Mouse (Mus musculus): Measurements from ENCODE around the gene Mmp24. TPM values are rescaled to one million over a fixed set of nuclear protein-coding genes. Genes with fewer than 3 reads are reported as not detected.

The Mmp24 gene
- polyA plus RNA-seq, 1 experiment from 2014 or later, result 4.9 TPM

GRCm38 (mm10) chr2:155848291-155848690 is 73.1 kb downstream of the Mmp24 start:
- no peak for ATAC-seq (ENCODE audit: low FRiP score, low read depth)
- peaks cover 51% of the 10 kb centered on the region for H3K36me3 ChIP-seq
- no peaks in the 10 kb centered on the region for H3K27me3 ChIP-seq
- 37% methylated on average over 6 of the region's 6 CpGs for WGBS
- H3K4me2 ChIP-seq (replicated peaks), result no peak overlapping the region
- no peaks in the 10 kb centered on the region for H3K9me3 ChIP-seq
- no peak overlapping the region for H3K27ac ChIP-seq (replicated peaks)
- H3K4me3 ChIP-seq, result no peak overlapping the region
- H3K4me1 ChIP-seq, result no peaks in the 10 kb centered on the region
- H3K9ac ChIP-seq (replicated peaks), result no peak overlapping the region

GRCm38 (mm10) chr2:155849464-155849863 is 74.3 kb downstream of the Mmp24 start:
- no peak overlapping the region for H3K4me2 ChIP-seq (replicated peaks)
- WGBS, result 70% methylated on average over 7 of the region's 7 CpGs
- no peak overlapping the region for H3K4me3 ChIP-seq
- H3K9ac ChIP-seq (replicated peaks), result no peak overlapping the region
- ATAC-seq (ENCODE audit: low FRiP score, low read depth), result no peak
- peaks cover 51% of the 10 kb centered on the region for H3K36me3 ChIP-seq
- H3K27ac ChIP-seq (replicated peaks), result no peak overlapping the region
- no peaks in the 10 kb centered on the region for H3K9me3 ChIP-seq
- no peaks in the 10 kb centered on the region for H3K4me1 ChIP-seq
- H3K27me3 ChIP-seq, result no peaks in the 10 kb centered on the region

GRCm38 (mm10) chr2:155850120-155850519 is 75.0 kb downstream of the Mmp24 start:
- ATAC-seq (ENCODE audit: low FRiP score, low read depth), result no peak
- 84% methylated on average over 7 of the region's 7 CpGs for WGBS
- H3K4me3 ChIP-seq, result no peak overlapping the region
- H3K9ac ChIP-seq (replicated peaks), result no peak overlapping the region
- no peaks in the 10 kb centered on the region for H3K9me3 ChIP-seq
- no peak overlapping the region for H3K4me2 ChIP-seq (replicated peaks)
- peaks cover 51% of the 10 kb centered on the region for H3K36me3 ChIP-seq
- no peaks in the 10 kb centered on the region for H3K4me1 ChIP-seq
- no peak overlapping the region for H3K27ac ChIP-seq (replicated peaks)
- no peaks in the 10 kb centered on the region for H3K27me3 ChIP-seq

- 85% methylated on average over 5 of the region's 5 CpGs for WGBS
- ATAC-seq (ENCODE audit: low FRiP score, low read depth), result no peak
- Histone ChIP-seq H3K4me2 (replicated peaks) (no peak overlapping the region), H3K9me3 (no peaks in the 10 kb centered on the region), H3K9ac (replicated peaks) (no peak overlapping the region), H3K4me3 (no peak overlapping the region), H3K4me1 (no peaks in the 10 kb centered on the region), H3K27ac (replicated peaks) (no peak overlapping the region), H3K36me3 (peaks cover 43% of the 10 kb centered on the region), H3K27me3 (no peaks in the 10 kb centered on the region)
These were observed 77.4 kb downstream of the Mmp24 start for GRCm38 (mm10) chr2:155852536-155852935.

- Histone ChIP-seq H3K9me3 (no peaks in the 10 kb centered on the region), H3K4me2 (replicated peaks) (no peak overlapping the region), H3K9ac (replicated peaks) (no peak overlapping the region), H3K4me1 (peaks cover 12% of the 10 kb centered on the region; the same call in 1 of the 2 replicates), H3K4me3 (no peak overlapping the region), H3K36me3 (0 out of 2 replicates have a peak, but pooled peaks cover 23% of the 10 kb centered on the region), H3K27ac (replicated peaks) (no peak overlapping the region), H3K27me3 (no peaks in the 10 kb centered on the region)
- 82% methylated on average over 7 of the region's 7 CpGs for WGBS
- no peak for ATAC-seq (ENCODE audit: low FRiP score, low read depth)
These were observed 85.0 kb downstream of the Mmp24 start for GRCm38 (mm10) chr2:155860102-155860501.

GRCm38 (mm10) chr2:155861581-155861980 is 86.4 kb downstream of the Mmp24 start:
- Histone ChIP-seq H3K27ac (replicated peaks) (no peak overlapping the region), H3K9ac (replicated peaks) (no peak overlapping the region), H3K4me2 (replicated peaks) (no peak overlapping the region), H3K9me3 (no peaks in the 10 kb centered on the region), H3K36me3 (0 out of 2 replicates have a peak, but pooled peaks cover 20% of the 10 kb centered on the region), H3K4me3 (no peak overlapping the region), H3K27me3 (no peaks in the 10 kb centered on the region), H3K4me1 (peaks cover 12% of the 10 kb centered on the region; the same call in 1 of the 2 replicates)
- WGBS, result 91% methylated on average over 6 of the region's 6 CpGs
- no peak for ATAC-seq (ENCODE audit: low FRiP score, low read depth)

GRCm38 (mm10) chr2:155862573-155863300 is 87.6 kb downstream of the Mmp24 start:
- 0 out of 2 replicates have a peak, but pooled peaks cover 9% of the 10 kb centered on the region for H3K36me3 ChIP-seq
- H3K27ac ChIP-seq (replicated peaks), result peak overlapping the region; percentile 60; the same call in 1 of the 2 replicates
- no peak overlapping the region for H3K9ac ChIP-seq (replicated peaks)
- no peak overlapping the region for H3K4me2 ChIP-seq (replicated peaks)
- peaks cover 12% of the 10 kb centered on the region; the same call in 1 of the 2 replicates for H3K4me1 ChIP-seq
- H3K4me3 ChIP-seq, result no peak overlapping the region
- no peaks in the 10 kb centered on the region for H3K9me3 ChIP-seq
- H3K27me3 ChIP-seq, result no peaks in the 10 kb centered on the region
- WGBS, result 63% methylated on average over 13 of the region's 13 CpGs
- ATAC-seq (ENCODE audit: low FRiP score, low read depth), result peak; percentile 87

GRCm38 (mm10) chr2:155863301-155863867 is 88.2 kb downstream of the Mmp24 start:
- H3K9ac ChIP-seq (replicated peaks), result no peak overlapping the region
- H3K36me3 ChIP-seq, result peaks cover 7% of the 10 kb centered on the region; the same call in 1 of the 2 replicates
- WGBS, result 64% methylated on average over 11 of the region's 11 CpGs
- ATAC-seq (ENCODE audit: low FRiP score, low read depth), result peak; percentile 70
- peaks cover 12% of the 10 kb centered on the region; the same call in 1 of the 2 replicates for H3K4me1 ChIP-seq
- peak overlapping the region; percentile 8 for H3K27ac ChIP-seq (replicated peaks)
- no peaks in the 10 kb centered on the region for H3K27me3 ChIP-seq
- H3K4me2 ChIP-seq (replicated peaks), result no peak overlapping the region
- no peaks in the 10 kb centered on the region for H3K9me3 ChIP-seq
- no peak overlapping the region for H3K4me3 ChIP-seq

Other genes starting within 250 kb of the Mmp24 start
- gene Gss, start 182.5 kb upstream of the Mmp24 start, polyA plus RNA-seq (2016; fragmentation: Nextera tagmentation; extraction: Ambion mirVana), result 14.3 and 15.9 TPM in 2 replicates
- 0.45 and 1.1 TPM in 2 replicates for gene Myh7b, start 164.1 kb upstream of the Mmp24 start, polyA plus RNA-seq (2016; fragmentation: Nextera tagmentation; extraction: Ambion mirVana)
- gene Trpc4ap, start 83.0 kb upstream of the Mmp24 start, polyA plus RNA-seq (2016; fragmentation: Nextera tagmentation; extraction: Ambion mirVana), result 179 and 181 TPM in 2 replicates
- gene Edem2, start 45.9 kb upstream of the Mmp24 start, polyA plus RNA-seq (2016; fragmentation: Nextera tagmentation; extraction: Ambion mirVana), result 37.1 and 37.6 TPM in 2 replicates
- gene Gm17581, start 39.5 kb upstream of the Mmp24 start, polyA plus RNA-seq (2016; fragmentation: Nextera tagmentation; extraction: Ambion mirVana), result not detected in 2 replicates
- 3.1 and 3.7 TPM in 2 replicates for gene Procr, start 24.2 kb upstream of the Mmp24 start, polyA plus RNA-seq (2016; fragmentation: Nextera tagmentation; extraction: Ambion mirVana)
- 14.4 and 14.7 TPM in 2 replicates for gene BC029722, start 44.1 kb downstream of the Mmp24 start, polyA plus RNA-seq (2016; fragmentation: Nextera tagmentation; extraction: Ambion mirVana)
- 165 and 179 TPM in 2 replicates for gene Eif6, start 51.6 kb downstream of the Mmp24 start, polyA plus RNA-seq (2016; fragmentation: Nextera tagmentation; extraction: Ambion mirVana)
- 0.26 and 0.47 TPM in 2 replicates for gene Fam83c, start 59.5 kb downstream of the Mmp24 start, polyA plus RNA-seq (2016; fragmentation: Nextera tagmentation; extraction: Ambion mirVana)
- gene Uqcc1, start 155.0 kb downstream of the Mmp24 start, polyA plus RNA-seq (2016; fragmentation: Nextera tagmentation; extraction: Ambion mirVana), result 73.7 and 87.6 TPM in 2 replicates
- not detected in 2 replicates for gene Gm15557, start 165.4 kb downstream of the Mmp24 start, polyA plus RNA-seq (2016; fragmentation: Nextera tagmentation; extraction: Ambion mirVana)
- gene Gdf5, start 170.0 kb downstream of the Mmp24 start, polyA plus RNA-seq (2016; fragmentation: Nextera tagmentation; extraction: Ambion mirVana), result 0.59 and 1.0 TPM in 2 replicates
- 26.3 and 27.3 TPM in 2 replicates for gene Cep250, start 181.1 kb downstream of the Mmp24 start, polyA plus RNA-seq (2016; fragmentation: Nextera tagmentation; extraction: Ambion mirVana)
- gene 6430550D23Rik, start 232.6 kb downstream of the Mmp24 start, polyA plus RNA-seq (2016; fragmentation: Nextera tagmentation; extraction: Ambion mirVana), result 1.2 and 1.9 TPM in 2 replicates
- gene Ergic3, start 232.7 kb downstream of the Mmp24 start, polyA plus RNA-seq (2016; fragmentation: Nextera tagmentation; extraction: Ambion mirVana), result 220 and 236 TPM in 2 replicates